Mouse (Mus musculus) heart, embryonic 16.5 days (tissue): ENCODE measurements around the gene Dppa5a. TPM values are rescaled to one million over a fixed set of nuclear protein-coding genes. Genes with fewer than 3 reads are reported as not detected.
"Not testable (repeated sequence)": the region's sequence is repeated elsewhere in the genome, so short reads cannot be mapped to it uniquely, and the experiment has no call there.

ENCODE experiments used
- ATAC-seq: fragments of 200-750 bp; cut with Nextera tagmentation; replicated peaks from 2 replicates; pipeline ENCODE4 v1.8.0; 2017; ENCODE audit warnings: moderate number of reproducible peaks; ENCODE audit not compliant: insufficient read depth, low FRiP score; ENCODE audit errors: extremely low read depth
- H3K27ac ChIP-seq: fragments of 300-500 bp; sonication (generic); 2 replicates; pipeline ENCODE4 v1.5.1; 2014; ENCODE audit warnings: mild to moderate bottlenecking, low read length, control low read depth, moderate library complexity
- H3K27me3 ChIP-seq: fragments of 300-500 bp; sonication (generic); 2 replicates; pipeline ENCODE4 v1.6.1; 2014; ENCODE audit warnings: low read length, mixed read lengths; ENCODE audit not compliant: control insufficient read depth, insufficient read depth
- H3K36me3 ChIP-seq: fragments of 300-500 bp; sonication (generic); 2 replicates; pipeline ENCODE4 v1.6.1; 2014; ENCODE audit not compliant: control insufficient read depth, insufficient read depth
- H3K4me1 ChIP-seq: fragments of 300-500 bp; sonication (generic); 2 replicates; pipeline ENCODE4 v1.6.1; 2014; ENCODE audit warnings: low read length, mixed read lengths; ENCODE audit not compliant: control insufficient read depth, insufficient read depth
- H3K4me2 ChIP-seq: fragments of 300-500 bp; sonication (generic); 2 replicates; pipeline ENCODE4 v1.6.1; 2014; ENCODE audit warnings: low read depth, mild to moderate bottlenecking, control low read depth, low read length
- H3K4me3 ChIP-seq: fragments of 300-500 bp; sonication (generic); 2 replicates; pipeline ENCODE4 v1.5.1; 2014; ENCODE audit warnings: mild to moderate bottlenecking, control low read depth, low read length
- H3K9ac ChIP-seq: fragments of 300-500 bp; sonication (generic); 2 replicates; pipeline ENCODE4 v1.6.1; 2014; ENCODE audit warnings: low read length, control low read depth
- H3K9me3 ChIP-seq: fragments of 300-500 bp; sonication (generic); replicated peaks from 2 replicates; pipeline ENCODE4 v1.6.1; 2016; ENCODE audit warnings: low read length; ENCODE audit not compliant: control insufficient read depth
- WGBS: fragments of 180-500 bp; shearing (Covaris S2); extraction: QIAGEN DNeasy Blood & Tissue Kit; methylation state at CpG from one replicate; pipeline ENCODE4 v1.1.7; 2014; 5-methylcytosine and 5-hydroxymethylcytosine counted together
- polyA plus RNA-seq: library from polyadenylated mRNA; unstranded; fragments of >200 nt; fragmentation: Nextera tagmentation; extraction: Ambion mirVana; gene quantifications from 2 replicates; pipeline ENCODE4 v1.2.1, GENCODE M21; 2015

Dppa5a gene
- polyA plus RNA-seq, 1 experiment from 2014 or later = not detected

DNA sequence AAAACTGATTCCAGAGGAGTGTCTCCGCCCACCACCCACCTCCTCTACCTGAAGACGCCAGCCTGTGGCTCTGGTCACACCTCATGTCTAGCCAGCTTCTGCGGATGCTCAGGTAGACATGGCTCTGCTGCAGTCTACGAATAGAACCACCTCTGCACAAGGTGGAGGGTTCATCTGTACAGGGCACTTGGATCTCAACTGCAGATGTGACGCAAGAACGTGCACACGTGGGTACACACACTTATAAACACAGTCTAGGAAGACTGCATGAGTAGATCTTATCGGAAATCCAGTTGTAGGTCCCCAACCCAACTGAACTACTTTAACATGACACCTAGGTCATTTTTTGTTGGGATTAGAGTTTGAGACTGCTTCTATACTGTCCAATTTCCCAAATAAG lies 12.4 kb downstream of the Dppa5a start, which contains the start of gene Gsta2:
Gene Gsta2 (minus strand): TSS at position 178 of the 400 bp plus-strand sequence.
- no peak within 1 kb of the TSS for H3K4me2 ChIP-seq
- H3K9me3 ChIP-seq = no peaks in the 10 kb centered on the region
- H3K27me3 ChIP-seq = no peaks in the 10 kb centered on the region
- no peak for ATAC-seq
- H3K4me3 ChIP-seq = no peak within 1 kb of the TSS
- no peaks in the 10 kb centered on the region for H3K4me1 ChIP-seq
- no peak within 1 kb of the TSS for H3K27ac ChIP-seq
- H3K36me3 ChIP-seq = no peaks in the 10 kb centered on the region
- H3K9ac ChIP-seq = no peak within 1 kb of the TSS
- WGBS = 89% methylated on average over 8 of the region's 8 CpGs

DNA sequence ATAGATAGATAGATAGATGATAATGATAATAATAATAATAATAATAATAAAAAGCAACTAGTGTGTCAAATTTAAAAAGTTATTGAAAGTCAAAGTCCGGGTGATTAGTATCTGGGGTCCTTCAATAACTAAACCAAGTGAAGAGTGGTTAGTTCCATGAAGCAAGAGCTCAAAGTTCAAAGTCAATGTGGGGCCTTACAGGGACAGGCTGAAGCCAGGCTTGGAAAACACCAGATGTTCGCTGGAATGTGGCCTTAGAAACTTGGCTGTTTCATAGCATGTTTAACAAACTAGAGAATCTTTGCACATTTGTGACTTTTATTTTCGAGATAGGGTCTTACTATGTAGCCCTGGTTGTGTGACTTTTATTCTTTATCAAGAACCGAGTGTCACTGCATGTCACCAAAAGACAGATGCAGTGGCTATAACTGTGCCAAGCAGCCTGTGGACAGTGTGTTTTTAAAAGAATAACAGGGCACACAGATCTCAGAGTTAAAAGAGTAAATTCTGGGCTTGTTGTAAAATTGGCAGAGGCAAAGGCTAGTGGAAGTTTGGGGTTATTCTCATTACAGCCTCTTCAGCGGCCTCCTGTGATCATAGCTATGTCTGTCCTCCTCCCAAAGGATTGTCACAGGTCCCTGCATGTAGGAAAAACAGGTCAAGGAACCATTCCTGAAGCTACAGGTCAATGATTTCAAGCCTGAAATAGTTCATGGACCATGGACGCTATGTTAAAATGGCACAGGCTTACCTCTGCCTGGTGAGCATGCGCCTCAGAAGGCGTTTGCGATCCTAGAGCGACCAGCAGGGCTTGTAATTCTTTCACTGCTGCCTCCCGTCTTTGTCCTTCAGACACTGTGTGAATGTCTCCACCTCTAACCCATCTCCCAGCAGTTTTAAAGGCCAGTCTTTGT lies 13.1 kb downstream of the Dppa5a start:
- H3K36me3 ChIP-seq = no peaks in the 10 kb centered on the region
- no peaks in the 10 kb centered on the region for H3K4me1 ChIP-seq
- H3K4me3 ChIP-seq = no peak overlapping the region
- H3K27ac ChIP-seq = no peak overlapping the region
- no peaks in the 10 kb centered on the region for H3K9me3 ChIP-seq
- WGBS = 77% methylated on average over 11 of the region's 11 CpGs
- H3K9ac ChIP-seq = no peak overlapping the region
- no peak for ATAC-seq
- no peak overlapping the region for H3K4me2 ChIP-seq
- no peaks in the 10 kb centered on the region for H3K27me3 ChIP-seq

GRCm38 (mm10) chr9:78351504-78352220 lies 16.3 kb downstream of the Dppa5a start:
- no peak overlapping the region for H3K4me3 ChIP-seq
- H3K9ac ChIP-seq = no peak overlapping the region
- H3K4me1 ChIP-seq = no peaks in the 10 kb centered on the region
- H3K27ac ChIP-seq = no peak overlapping the region
- H3K27me3 ChIP-seq = no peaks in the 10 kb centered on the region
- no peaks in the 10 kb centered on the region for H3K36me3 ChIP-seq
- H3K9me3 ChIP-seq = no peaks in the 10 kb centered on the region
- no peak overlapping the region for H3K4me2 ChIP-seq
- 62% methylated on average over 6 of the region's 6 CpGs for WGBS
- ATAC-seq = no peak

DNA sequence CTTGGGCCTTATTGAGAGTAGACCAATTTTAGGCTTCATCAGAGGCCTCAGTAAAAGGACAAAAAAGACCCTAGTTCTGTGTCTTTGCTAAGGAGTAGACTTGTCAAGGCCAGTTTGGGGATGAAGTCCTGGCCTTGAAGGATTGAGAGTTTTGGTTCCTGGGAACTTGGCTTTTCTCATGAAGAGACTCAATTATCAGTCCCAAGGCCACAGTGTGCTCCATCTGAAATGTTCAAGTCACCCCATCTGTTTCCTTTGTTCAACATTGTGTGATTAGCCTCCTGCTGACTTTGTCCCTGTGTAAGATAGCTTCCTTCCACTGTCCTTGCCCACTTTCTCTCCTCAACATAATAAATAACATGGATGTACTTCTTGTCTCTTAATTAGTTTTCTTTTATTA lies 18.0 kb downstream of the Dppa5a start:
- not testable (repeated sequence) for ATAC-seq, H3K9me3 ChIP-seq, H3K9ac ChIP-seq, H3K4me1 ChIP-seq, H3K4me2 ChIP-seq, H3K36me3 ChIP-seq, H3K27ac ChIP-seq, H3K4me3 ChIP-seq, H3K27me3 ChIP-seq

- ATAC-seq, H3K27me3 ChIP-seq, H3K9ac ChIP-seq, H3K9me3 ChIP-seq, H3K36me3 ChIP-seq, H3K4me3 ChIP-seq, H3K27ac ChIP-seq, H3K4me1 ChIP-seq, H3K4me2 ChIP-seq: not testable (repeated sequence)
- WGBS = 79% methylated on average over 3 of the region's 3 CpGs
These were observed 18.8 kb downstream of the Dppa5a start for GRCm38 (mm10) chr9:78349141-78349540.

DNA sequence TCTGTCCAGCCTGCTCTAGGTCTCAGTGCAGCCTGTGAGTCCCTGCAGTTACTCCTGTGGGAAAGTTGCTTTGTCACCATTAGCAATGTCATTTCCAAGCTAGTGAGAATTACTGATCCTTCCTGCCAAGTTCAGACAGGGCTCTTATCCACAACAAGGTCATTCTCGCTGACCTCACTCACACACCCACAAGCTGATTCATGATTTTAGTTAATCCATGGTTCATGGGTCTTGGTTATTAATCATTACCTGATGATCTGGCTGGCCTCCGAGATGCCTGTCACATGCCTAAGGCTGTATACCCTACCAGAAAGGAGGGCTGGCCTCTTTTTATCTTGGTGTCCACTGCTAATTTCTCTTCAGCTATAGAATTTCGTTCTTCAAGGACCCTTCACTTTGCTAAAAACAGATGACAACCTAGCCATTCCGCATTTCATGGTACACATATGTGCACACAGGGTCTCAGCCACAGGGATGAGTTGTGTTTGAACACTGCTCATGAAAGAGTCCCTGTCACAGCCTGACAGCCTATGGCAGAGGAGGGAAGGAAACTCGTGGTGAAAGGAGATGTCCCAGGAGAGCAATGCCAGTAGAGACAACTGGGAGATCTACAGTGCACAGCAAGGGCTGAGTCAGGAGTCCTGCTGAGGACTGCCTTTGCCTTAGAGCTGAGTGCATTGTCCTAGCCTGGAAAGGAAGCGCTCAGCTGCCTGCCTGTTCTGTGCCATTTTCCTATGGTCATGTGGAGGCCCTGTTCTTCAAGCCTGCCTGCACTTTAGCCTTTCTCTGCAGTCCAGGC lies 19.6 kb downstream of the Dppa5a start:
- not testable (repeated sequence) for H3K27ac ChIP-seq, H3K4me2 ChIP-seq, ATAC-seq, H3K36me3 ChIP-seq, H3K27me3 ChIP-seq, H3K9me3 ChIP-seq, H3K4me3 ChIP-seq, H3K9ac ChIP-seq, H3K4me1 ChIP-seq
- 59% methylated on average over 6 of the region's 6 CpGs for WGBS

- no peaks in the 10 kb centered on the region for H3K27me3 ChIP-seq
- no peak overlapping the region for H3K4me3 ChIP-seq
- H3K4me1 ChIP-seq = no peaks in the 10 kb centered on the region
- 49% methylated on average over 3 of the region's 3 CpGs for WGBS
- H3K36me3 ChIP-seq = no peaks in the 10 kb centered on the region
- no peak overlapping the region for H3K27ac ChIP-seq
- no peaks in the 10 kb centered on the region for H3K9me3 ChIP-seq
- no peak for ATAC-seq
- no peak overlapping the region for H3K9ac ChIP-seq
- no peak overlapping the region for H3K4me2 ChIP-seq
These were observed 21.0 kb downstream of the Dppa5a start for GRCm38 (mm10) chr9:78347004-78347403.

DNA sequence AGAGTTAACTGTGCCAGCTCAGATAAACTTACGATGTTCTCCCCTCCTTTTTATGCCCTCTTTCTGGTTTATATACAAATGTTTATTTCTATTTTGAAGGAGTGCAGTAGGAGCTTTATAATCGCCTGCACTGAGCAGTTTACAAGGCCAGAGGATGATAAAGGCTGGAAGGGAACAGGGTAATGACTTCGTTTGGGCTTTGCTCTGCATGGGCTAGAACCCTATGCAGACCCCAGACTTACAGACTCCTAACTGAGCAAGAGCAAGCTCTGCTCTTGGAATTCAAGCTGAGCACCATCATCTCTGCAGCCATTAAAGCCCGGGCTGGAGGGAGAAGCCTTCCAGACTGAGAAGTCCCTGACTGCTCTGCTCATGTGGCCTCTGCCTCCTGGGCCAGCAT lies 22.7 kb downstream of the Dppa5a start:
- not testable (repeated sequence) for H3K27ac ChIP-seq, H3K27me3 ChIP-seq, H3K4me3 ChIP-seq, ATAC-seq, H3K4me2 ChIP-seq, H3K4me1 ChIP-seq, H3K9ac ChIP-seq, H3K36me3 ChIP-seq, H3K9me3 ChIP-seq
- WGBS = 55% methylated on average over 3 of the region's 4 CpGs
